Mouse (Mus musculus) neural tube, embryonic 13.5 days (tissue): ENCODE results near the gene Cmah. TPM values are rescaled to one million over a fixed set of nuclear protein-coding genes. Genes with fewer than 3 reads are reported as not detected.

Experiments
- ATAC-seq: fragments of 200-750 bp; cut with Nextera tagmentation; 2 replicates; pipeline ENCODE4 v1.8.0; 2017; ENCODE audit warnings: low read depth, mild to moderate bottlenecking, moderate TSS enrichment, moderate library complexity
- H3K27ac ChIP-seq: fragments of 300-500 bp; sonication (generic); replicated peaks from 2 replicates; pipeline ENCODE4 v1.5.1; 2015; ENCODE audit warnings: moderate library complexity, mild to moderate bottlenecking, inconsistent platforms
- H3K27me3 ChIP-seq: fragments of 300-500 bp; sonication (generic); 2 replicates; pipeline ENCODE4 v1.6.1; 2015; ENCODE audit warnings: mild to moderate bottlenecking, inconsistent platforms
- H3K36me3 ChIP-seq: fragments of 300-500 bp; sonication (generic); 2 replicates; pipeline ENCODE4 v1.6.1; 2015; ENCODE audit warnings: mild to moderate bottlenecking, inconsistent platforms
- H3K4me1 ChIP-seq: fragments of 300-500 bp; sonication (generic); replicated peaks from 2 replicates; pipeline ENCODE4 v1.6.1; 2015; ENCODE audit warnings: inconsistent platforms
- H3K4me2 ChIP-seq: fragments of 300-500 bp; sonication (generic); 2 replicates; pipeline ENCODE4 v1.6.1; 2015; ENCODE audit warnings: inconsistent platforms, mild to moderate bottlenecking, moderate library complexity
- H3K4me3 ChIP-seq: fragments of 300-500 bp; sonication (generic); 2 replicates; pipeline ENCODE4 v1.5.1; 2015; ENCODE audit warnings: mild to moderate bottlenecking, inconsistent platforms
- H3K9ac ChIP-seq: fragments of 300-500 bp; sonication (generic); 2 replicates; pipeline ENCODE4 v1.6.1; 2015; ENCODE audit warnings: moderate library complexity, mild to moderate bottlenecking, inconsistent platforms
- H3K9me3 ChIP-seq: fragments of 300-500 bp; sonication (generic); 2 replicates; pipeline ENCODE4 v1.6.1; 2016; ENCODE audit warnings: inconsistent platforms
- WGBS: fragments of 180-500 bp; shearing (Covaris S2); methylation state at CpG from one replicate; pipeline ENCODE4 v1.1.7; 2015; 5-methylcytosine and 5-hydroxymethylcytosine counted together
- polyA plus RNA-seq: library from polyadenylated mRNA; unstranded; fragments of >200 nt; fragmentation: Nextera tagmentation; extraction: Ambion mirVana; gene quantifications from 2 replicates; pipeline ENCODE4 v1.2.1, GENCODE M21; 2015

The Cmah gene
- polyA plus RNA-seq, 1 experiment from 2014 or later = 0.24 TPM

- H3K9ac ChIP-seq = no peak overlapping the region
- H3K4me1 ChIP-seq = no peaks in the 10 kb centered on the region
- H3K27ac ChIP-seq = no peak overlapping the region
- no peak overlapping the region for H3K4me3 ChIP-seq
- H3K36me3 ChIP-seq = no peaks in the 10 kb centered on the region
- no peaks in the 10 kb centered on the region for H3K27me3 ChIP-seq
- 65% methylated on average over 6 of the region's 6 CpGs for WGBS
- ATAC-seq = no peak
- no peaks in the 10 kb centered on the region for H3K9me3 ChIP-seq
- no peak overlapping the region for H3K4me2 ChIP-seq
Measured at GRCm38 (mm10) chr13:24321313-24321712, 5.9 kb upstream of the Cmah start.

GRCm38 (mm10) chr13:24328036-24328817 lies 1.0 kb downstream of the Cmah start:
- Histone ChIP-seq H3K27me3 (no peaks in the 10 kb centered on the region), H3K9ac (no peak overlapping the region)

GRCm38 (mm10) chr13:24330128-24330527 lies 2.9 kb downstream of the Cmah start:
- no peak overlapping the region for H3K9ac ChIP-seq
- H3K27me3 ChIP-seq = no peaks in the 10 kb centered on the region
- no peaks in the 10 kb centered on the region for H3K36me3 ChIP-seq
- no peak overlapping the region for H3K27ac ChIP-seq
- H3K4me2 ChIP-seq = no peak overlapping the region
- H3K4me1 ChIP-seq = no peaks in the 10 kb centered on the region
- no peak overlapping the region for H3K4me3 ChIP-seq
- ATAC-seq = no peak
- WGBS = 85% methylated on average over 4 of the region's 4 CpGs
- H3K9me3 ChIP-seq = no peaks in the 10 kb centered on the region

More at GRCm38 (mm10) chr13:24328036-24328817, 1.0 kb downstream of the Cmah start:
- Histone ChIP-seq H3K36me3 (no peaks in the 10 kb centered on the region), H3K4me2 (no peak overlapping the region), H3K4me1 (no peaks in the 10 kb centered on the region), H3K4me3 (no peak overlapping the region), H3K9me3 (no peaks in the 10 kb centered on the region), H3K27ac (no peak overlapping the region)
- WGBS = 86% methylated on average over 9 of the region's 9 CpGs
- ATAC-seq = no peak

GRCm38 (mm10) chr13:24330836-24331523 lies 3.8 kb downstream of the Cmah start:
- no peaks in the 10 kb centered on the region for H3K9me3 ChIP-seq
- H3K9ac ChIP-seq = no peak overlapping the region
- H3K36me3 ChIP-seq = no peaks in the 10 kb centered on the region
- H3K4me3 ChIP-seq = no peak overlapping the region
- no peaks in the 10 kb centered on the region for H3K4me1 ChIP-seq
- no peak overlapping the region for H3K4me2 ChIP-seq
- no peaks in the 10 kb centered on the region for H3K27me3 ChIP-seq
- H3K27ac ChIP-seq = no peak overlapping the region
- ATAC-seq = no peak
- WGBS = 79% methylated on average over 7 of the region's 7 CpGs

- no peak for ATAC-seq
- H3K9ac ChIP-seq = no peak overlapping the region
- no peak overlapping the region for H3K4me3 ChIP-seq
- no peaks in the 10 kb centered on the region for H3K36me3 ChIP-seq
- H3K4me2 ChIP-seq = no peak overlapping the region
- no peaks in the 10 kb centered on the region for H3K9me3 ChIP-seq
- no peak overlapping the region for H3K27ac ChIP-seq
- no peaks in the 10 kb centered on the region for H3K4me1 ChIP-seq
- WGBS = 28% methylated on average over 3 of the region's 3 CpGs
- H3K27me3 ChIP-seq = no peaks in the 10 kb centered on the region
Measured at GRCm38 (mm10) chr13:24332537-24332936, 5.3 kb downstream of the Cmah start.

GRCm38 (mm10) chr13:24336818-24337217 lies 9.6 kb downstream of the Cmah start:
- ATAC-seq = no peak
- 87% methylated on average over 4 of the region's 4 CpGs for WGBS
- H3K27me3 ChIP-seq = no peaks in the 10 kb centered on the region
- H3K27ac ChIP-seq = no peak overlapping the region
- H3K36me3 ChIP-seq = no peaks in the 10 kb centered on the region
- no peak overlapping the region for H3K4me3 ChIP-seq
- H3K9ac ChIP-seq = no peak overlapping the region
- no peaks in the 10 kb centered on the region for H3K9me3 ChIP-seq
- no peak overlapping the region for H3K4me2 ChIP-seq
- H3K4me1 ChIP-seq = no peaks in the 10 kb centered on the region

- Histone ChIP-seq H3K9me3 (no peaks in the 10 kb centered on the region), H3K9ac (no peak overlapping the region)
- WGBS = 62% methylated on average over 3 of the region's 3 CpGs
Measured at GRCm38 (mm10) chr13:24337874-24338273, 10.7 kb downstream of the Cmah start.

GRCm38 (mm10) chr13:24338343-24338861 lies 11.2 kb downstream of the Cmah start:
- H3K36me3 ChIP-seq = no peaks in the 10 kb centered on the region
- no peak overlapping the region for H3K4me3 ChIP-seq
- H3K27me3 ChIP-seq = no peaks in the 10 kb centered on the region
- no peak for ATAC-seq
- H3K4me2 ChIP-seq = no peak overlapping the region
- H3K4me1 ChIP-seq = no peaks in the 10 kb centered on the region
- H3K9ac ChIP-seq = no peak overlapping the region
- 81% methylated on average over 4 of the region's 4 CpGs for WGBS
- H3K27ac ChIP-seq = no peak overlapping the region
- H3K9me3 ChIP-seq = no peaks in the 10 kb centered on the region

More at GRCm38 (mm10) chr13:24337874-24338273, 10.7 kb downstream of the Cmah start:
- H3K4me2 ChIP-seq = no peak overlapping the region
- H3K4me1 ChIP-seq = no peaks in the 10 kb centered on the region
- no peak overlapping the region for H3K27ac ChIP-seq
- no peak for ATAC-seq
- H3K4me3 ChIP-seq = no peak overlapping the region
- H3K36me3 ChIP-seq = no peaks in the 10 kb centered on the region
- H3K27me3 ChIP-seq = no peaks in the 10 kb centered on the region

- no peak overlapping the region for H3K4me2 ChIP-seq
- no peaks in the 10 kb centered on the region for H3K9me3 ChIP-seq
- no peaks in the 10 kb centered on the region for H3K4me1 ChIP-seq
- H3K4me3 ChIP-seq = no peak overlapping the region
- ATAC-seq = no peak
- H3K27ac ChIP-seq = no peak overlapping the region
- no peaks in the 10 kb centered on the region for H3K27me3 ChIP-seq
- no peak overlapping the region for H3K9ac ChIP-seq
- H3K36me3 ChIP-seq = no peaks in the 10 kb centered on the region
Measured at GRCm38 (mm10) chr13:24339907-24340306, 12.7 kb downstream of the Cmah start.

- Histone ChIP-seq H3K36me3 (no peaks in the 10 kb centered on the region), H3K4me3 (no peak overlapping the region), H3K4me1 (no peaks in the 10 kb centered on the region), H3K4me2 (no peak overlapping the region), H3K9me3 (no peaks in the 10 kb centered on the region), H3K27ac (no peak overlapping the region), H3K27me3 (no peaks in the 10 kb centered on the region), H3K9ac (no peak overlapping the region)
- ATAC-seq = no peak
- 87% methylated on average over 6 of the region's 6 CpGs for WGBS
Measured at GRCm38 (mm10) chr13:24340462-24340861, 13.3 kb downstream of the Cmah start.

GRCm38 (mm10) chr13:24342091-24342490 lies 14.9 kb downstream of the Cmah start:
- Histone ChIP-seq H3K9ac (no peak overlapping the region), H3K4me3 (no peak overlapping the region), H3K9me3 (no peaks in the 10 kb centered on the region), H3K27me3 (no peaks in the 10 kb centered on the region), H3K4me2 (no peak overlapping the region), H3K36me3 (no peaks in the 10 kb centered on the region), H3K4me1 (no peaks in the 10 kb centered on the region), H3K27ac (no peak overlapping the region)
- no peak for ATAC-seq
- 86% methylated on average over 4 of the region's 4 CpGs for WGBS

GRCm38 (mm10) chr13:24353004-24353403 lies 25.8 kb downstream of the Cmah start:
- no peaks in the 10 kb centered on the region for H3K9me3 ChIP-seq
- WGBS = 93% methylated on average over 5 of the region's 5 CpGs
- no peak for ATAC-seq
- H3K4me1 ChIP-seq = no peaks in the 10 kb centered on the region
- H3K36me3 ChIP-seq = no peaks in the 10 kb centered on the region
- H3K4me3 ChIP-seq = no peak overlapping the region
- no peaks in the 10 kb centered on the region for H3K27me3 ChIP-seq
- H3K4me2 ChIP-seq = no peak overlapping the region
- no peak overlapping the region for H3K9ac ChIP-seq
- no peak overlapping the region for H3K27ac ChIP-seq
